Mouse (Mus musculus) monocyte, adult 2 months (primary cell): Measurements from ENCODE around the gene Galnt16.
A peak's percentile ranks its signal among the peaks of the same experiment; 100 is the strongest.

Experiments used
- DNase-seq, 2 experiments: peaks; one replicate each; pipeline ENCODE4 v3.0.0; 2022; ENCODE audit warnings: low spot score in 2 of 2, low read depth in 1 of 2

Gene Galnt16

DNA sequence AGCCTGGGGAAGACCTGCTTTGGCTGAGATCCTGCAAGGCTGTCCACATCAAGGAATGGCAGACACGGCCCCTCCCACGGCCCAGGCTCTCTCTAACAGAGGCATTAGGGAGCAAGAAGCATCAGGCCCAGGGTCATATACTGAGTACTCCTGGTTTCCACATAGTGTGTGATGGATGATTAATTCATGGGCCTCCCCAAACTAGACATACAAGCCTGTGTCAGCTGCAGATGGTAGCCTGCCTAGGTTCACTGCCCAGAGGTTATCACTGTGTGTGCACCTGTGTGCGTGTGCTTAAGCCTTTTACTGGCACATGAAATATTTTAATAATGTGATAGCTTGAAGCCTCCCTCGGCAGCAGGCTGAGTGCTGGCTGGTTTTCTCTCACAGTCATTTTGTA lies 77.9 kb downstream of the Galnt16 start:
- DNase-seq = no peak

- DNase-seq = no peak
Measured at GRCm38 (mm10) chr12:80598236-80598635, 80.2 kb downstream of the Galnt16 start.

DNA sequence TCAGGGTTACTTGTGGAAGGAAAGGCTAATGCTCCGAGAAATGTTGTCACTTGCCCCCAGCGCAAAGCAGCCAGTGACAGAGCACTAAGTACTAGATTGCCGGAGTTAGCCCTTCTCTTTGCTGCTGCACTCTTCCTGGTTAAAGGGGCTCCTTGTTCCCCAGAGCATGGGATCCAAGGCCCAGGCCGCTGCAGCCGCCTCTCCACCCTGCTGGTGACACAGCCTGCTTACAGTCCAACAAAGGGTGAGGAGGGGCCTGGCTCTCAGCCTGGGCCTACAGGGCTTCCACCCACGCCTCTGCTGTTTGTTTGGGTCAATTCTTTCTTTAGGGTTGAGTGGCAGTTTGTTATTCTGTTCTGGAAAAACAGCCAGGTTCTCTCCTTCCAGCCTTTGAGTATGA lies 80.7 kb downstream of the Galnt16 start:
- DNase-seq = no peak

DNA sequence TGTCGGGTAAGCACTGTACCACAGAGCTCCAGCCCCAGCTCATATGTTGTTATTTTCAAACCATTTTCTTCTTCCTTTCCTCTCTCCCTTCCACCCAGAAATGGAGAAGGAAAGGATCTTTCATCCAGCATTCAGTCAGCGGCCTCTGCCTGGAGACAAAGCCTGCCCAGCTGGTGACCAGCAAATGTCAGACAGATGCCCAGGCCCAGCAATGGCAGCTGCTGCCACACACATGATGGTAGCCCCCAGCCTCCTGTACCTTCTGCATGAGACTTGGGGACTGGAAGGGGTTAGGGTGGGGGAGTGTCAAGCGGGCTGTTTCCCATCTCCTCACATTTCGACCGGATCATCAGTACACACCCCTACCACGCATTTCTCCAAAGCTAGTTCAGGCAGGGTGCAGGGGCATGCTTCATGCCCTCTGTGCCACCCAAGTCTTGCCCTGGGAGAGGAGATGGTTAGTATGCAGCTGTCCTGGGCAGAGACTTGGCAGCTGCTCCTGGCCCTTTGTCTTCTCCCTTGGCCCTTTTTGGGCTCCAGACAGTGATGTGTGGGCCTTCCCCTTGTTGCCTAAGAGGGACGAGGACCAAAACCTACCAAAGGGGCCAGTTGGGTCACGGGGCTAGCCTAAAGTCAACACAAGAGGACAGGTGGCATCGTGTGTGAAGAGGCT lies 83.7 kb downstream of the Galnt16 start:
- no peak for DNase-seq

DNA sequence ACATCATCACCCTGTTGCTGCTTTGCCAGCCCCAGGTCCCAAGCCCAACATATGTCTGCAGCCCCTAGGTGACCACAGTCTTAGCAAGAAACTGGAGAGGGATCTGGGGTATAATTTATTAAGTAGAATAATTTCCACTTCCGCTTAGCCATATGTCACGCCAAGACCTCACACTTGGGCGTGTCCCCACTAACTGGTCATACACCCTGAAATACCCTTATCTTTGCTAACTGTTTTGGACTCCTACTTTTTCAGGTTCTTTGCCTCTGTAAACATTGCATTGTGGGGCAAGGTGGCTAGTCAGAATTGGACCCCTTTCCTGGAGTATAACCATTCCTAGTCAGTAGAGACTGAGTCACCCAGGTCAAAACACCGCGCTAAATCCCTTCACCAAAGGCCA lies 84.4 kb downstream of the Galnt16 start:
- no peak for DNase-seq

GRCm38 (mm10) chr12:80603566-80603965 lies 85.5 kb downstream of the Galnt16 start:
- DNase-seq = no peak

GRCm38 (mm10) chr12:80604218-80604617 lies 86.1 kb downstream of the Galnt16 start:
- DNase-seq = no peak

DNA sequence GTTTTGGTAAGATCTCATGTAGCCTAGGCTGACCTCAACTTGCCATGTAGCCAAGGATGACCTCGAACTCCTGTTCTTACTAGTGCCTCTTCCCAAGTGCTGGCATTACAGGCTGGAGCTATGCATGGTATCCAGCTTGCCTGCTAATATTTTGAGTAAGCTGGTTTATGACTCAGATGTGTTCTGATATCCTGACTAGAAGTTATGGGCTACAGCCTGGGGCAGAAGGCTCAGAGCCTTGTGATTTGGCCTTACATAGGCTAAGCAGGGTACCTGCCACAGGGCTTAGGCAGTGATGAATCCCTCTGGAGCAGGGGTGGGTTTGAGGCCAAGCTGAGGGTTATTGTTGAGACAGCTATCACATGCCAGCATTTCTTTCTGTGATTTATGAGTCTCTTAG lies 90.5 kb downstream of the Galnt16 start:
- no peak for DNase-seq

DNA sequence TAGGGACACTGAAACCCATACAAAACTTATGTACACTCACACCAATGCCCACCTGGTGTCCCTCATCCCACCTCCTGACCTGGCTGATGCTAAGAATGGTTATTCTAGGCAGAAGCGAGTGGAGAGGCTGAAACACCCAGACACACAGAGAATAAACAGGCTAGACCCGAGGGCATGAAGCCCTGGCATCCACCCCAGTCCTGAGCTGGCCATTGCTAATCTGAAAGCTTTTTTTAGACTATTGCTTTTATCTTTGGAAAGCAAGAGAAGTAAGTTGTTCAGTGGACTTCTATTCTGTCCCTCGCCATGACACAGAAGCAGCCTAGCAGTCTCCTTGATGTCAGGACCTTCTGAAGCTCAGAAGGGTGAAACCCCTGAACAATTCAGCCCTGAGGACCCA lies 91.9 kb downstream of the Galnt16 start:
- DNase-seq = no peak

- DNase-seq = no peak
Measured at GRCm38 (mm10) chr12:80612113-80612791, 94.2 kb downstream of the Galnt16 start.

GRCm38 (mm10) chr12:80615371-80616257 lies 97.5 kb downstream of the Galnt16 start:
- no peak for DNase-seq

GRCm38 (mm10) chr12:80620501-80620900 lies 102.4 kb downstream of the Galnt16 start:
- no peak for DNase-seq

DNA sequence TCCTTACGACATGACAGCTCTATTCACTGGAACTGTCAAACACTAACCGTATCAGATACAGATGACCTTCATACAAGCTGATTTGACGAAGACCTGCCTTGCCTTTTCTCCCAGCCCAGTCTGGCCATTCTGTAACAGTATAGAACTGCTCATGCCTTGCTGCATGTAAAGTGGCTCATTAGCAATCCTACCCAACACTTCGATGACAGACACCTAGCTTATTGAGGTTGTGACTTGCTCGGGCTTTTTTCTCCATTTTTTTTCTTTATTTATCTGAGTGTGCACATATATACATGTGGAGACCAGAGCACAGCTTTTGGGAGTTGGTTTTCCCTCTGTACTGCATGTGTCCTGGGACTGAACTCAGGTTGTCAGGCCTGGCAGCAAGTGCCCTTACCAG lies 113.7 kb downstream of the Galnt16 start:
- DNase-seq = no peak

- DNase-seq = peak; percentile 29 to 54
Measured at GRCm38 (mm10) chr12:80642725-80643692, 124.9 kb downstream of the Galnt16 start.

GRCm38 (mm10) chr12:80643693-80644505 lies 125.8 kb downstream of the Galnt16 start, which contains the start of the genes Slc39a9 and Erh:
Gene Slc39a9 (plus strand): TSS chr12:80643883.
Gene Erh (minus strand): TSS chr12:80644341.
- DNase-seq = peak; percentile 79 to 90

DNA sequence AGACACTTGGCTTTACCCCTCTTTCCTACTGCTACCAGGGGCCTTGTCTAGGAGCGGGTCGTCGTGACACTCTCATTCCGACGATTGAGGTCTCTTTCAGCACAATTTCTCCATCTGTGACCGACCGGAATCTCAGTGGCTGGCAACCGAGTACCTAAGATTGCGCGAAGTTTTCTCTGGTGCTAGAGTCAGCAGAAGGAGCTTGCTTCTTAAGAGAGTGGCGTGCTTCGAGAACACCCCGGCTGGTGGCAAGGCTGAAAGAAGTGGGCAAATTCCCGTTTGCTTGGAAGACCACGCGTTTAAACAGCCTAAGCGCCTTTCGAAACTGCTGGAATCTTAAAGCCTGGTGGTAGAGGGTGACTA lies 126.4 kb downstream of the Galnt16 start:
- DNase-seq = no peak

DNA sequence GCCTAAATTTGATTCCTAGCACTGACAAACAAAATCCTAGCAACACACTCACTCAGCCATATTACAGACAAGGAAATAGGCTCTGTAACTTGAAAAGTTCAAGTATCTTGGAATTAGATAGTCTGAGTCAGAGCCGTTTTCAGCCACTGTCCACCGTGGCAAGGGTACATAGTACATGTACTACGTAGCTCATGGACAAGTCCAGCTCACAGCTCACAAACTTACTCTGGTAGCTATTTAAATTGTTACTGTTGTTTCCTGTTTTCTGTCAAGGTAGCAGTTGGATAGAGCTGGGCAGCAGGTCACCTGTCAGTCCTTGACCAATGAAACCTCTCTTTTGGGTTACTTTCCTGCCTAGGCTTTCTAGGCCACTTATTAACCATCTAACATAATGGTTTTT lies 128.3 kb downstream of the Galnt16 start:
- DNase-seq = no peak

GRCm38 (mm10) chr12:80653951-80654658 lies 136.0 kb downstream of the Galnt16 start:
- no peak for DNase-seq

GRCm38 (mm10) chr12:80654659-80655025 lies 136.6 kb downstream of the Galnt16 start:
- DNase-seq = no peak
